Mouse (Mus musculus) kidney, adult 2 months (tissue): ENCODE data around the gene Dnah6. TPM values are rescaled to one million over a fixed set of nuclear protein-coding genes. Genes with fewer than 3 reads are reported as not detected.

Experiments
- DNase-seq: peaks from one replicate; pipeline ENCODE4 v3.0.0; 2021
- H3K27ac ChIP-seq: fragments of 200-500 bp; 2 replicates; pipeline ENCODE4 v1.5.1; 2012; ENCODE audit warnings: low read depth, low read length, control low read depth, inconsistent platforms; ENCODE audit not compliant: insufficient read depth
- H3K27me3 ChIP-seq: fragments of 200-500 bp; replicated peaks from 2 replicates; pipeline ENCODE4 v1.6.1; 2012; ENCODE audit warnings: mild to moderate bottlenecking, moderate library complexity, low read length, inconsistent platforms; ENCODE audit not compliant: control insufficient read depth, insufficient read depth
- H3K36me3 ChIP-seq: fragments of 200-500 bp; 2 replicates; pipeline ENCODE4 v1.6.1; 2012; ENCODE audit warnings: mild to moderate bottlenecking, moderate library complexity, low read length, inconsistent platforms; ENCODE audit not compliant: control insufficient read depth, insufficient read depth
- H3K4me1 ChIP-seq: fragments of 200-500 bp; 2 replicates; pipeline ENCODE4 v1.6.1; 2011; ENCODE audit warnings: low read length; ENCODE audit not compliant: control insufficient read depth, insufficient read depth
- H3K4me3 ChIP-seq: fragments of 200-500 bp; 2 replicates; pipeline ENCODE4 v1.5.1; 2011; ENCODE audit warnings: mild to moderate bottlenecking, low read depth, low read length, control low read depth; ENCODE audit not compliant: insufficient read depth
- CTCF ChIP-seq: fragments of 200-500 bp; conservative IDR thresholded peaks from 2 replicates; pipeline ENCODE4 v1.5.1; 2011; ENCODE audit warnings: low read depth, mild to moderate bottlenecking, control low read depth, low read length, moderate library complexity, mixed read lengths; ENCODE audit not compliant: insufficient read depth, insufficient read length
- POLR2A ChIP-seq: fragments of 200-500 bp; IDR thresholded peaks from one replicate; pipeline ENCODE4 v1.6.1; 2011; ENCODE audit warnings: low read depth, low read length, control low read depth
- WGBS: fragments of 180-500 bp; shearing (Covaris S2); methylation state at CpG from one replicate; pipeline ENCODE4 v1.1.7; 2018; 5-methylcytosine and 5-hydroxymethylcytosine counted together
- polyA plus RNA-seq: library from polyadenylated mRNA; depleted of rRNA; stranded (reverse); fragments of >200 nt; gene quantifications from 2 replicates; pipeline ENCODE4 v1.2.3, GENCODE M21; 2012

The Dnah6 gene
- polyA plus RNA-seq, 1 experiment: 0.03 TPM

DNA sequence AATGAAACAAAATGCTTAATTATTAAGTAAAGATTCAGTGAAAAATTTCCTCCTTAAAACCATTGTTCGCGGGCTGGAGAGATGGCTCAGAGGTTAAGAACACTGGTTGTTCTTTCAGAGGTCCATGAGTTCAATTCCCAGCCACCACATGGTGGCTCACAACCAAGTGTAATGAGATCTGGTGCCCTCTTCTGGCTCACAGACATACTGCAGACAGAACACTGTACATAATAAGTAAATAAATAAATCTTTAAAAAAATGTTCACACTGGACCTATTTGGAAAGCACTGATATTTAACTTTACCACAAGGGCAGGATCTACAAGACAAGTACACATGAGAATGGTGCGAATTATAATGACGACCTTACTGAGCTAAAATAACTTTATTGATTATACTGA is 26.0 kb upstream of the Dnah6 start:
- 46% methylated on average over 4 of the region's 4 CpGs for WGBS
- H3K27ac ChIP-seq: no peak overlapping the region
- H3K27me3 ChIP-seq: no peaks in the 10 kb centered on the region
- peaks cover 16% of the 10 kb centered on the region for H3K4me1 ChIP-seq
- H3K4me3 ChIP-seq: no peak overlapping the region
- TF ChIP-seq CTCF (peak; percentile 37; the same call in 1 of the 2 replicates), POLR2A (no peak)
- peak; percentile 43 for DNase-seq
- H3K36me3 ChIP-seq: no peaks in the 10 kb centered on the region

DNA sequence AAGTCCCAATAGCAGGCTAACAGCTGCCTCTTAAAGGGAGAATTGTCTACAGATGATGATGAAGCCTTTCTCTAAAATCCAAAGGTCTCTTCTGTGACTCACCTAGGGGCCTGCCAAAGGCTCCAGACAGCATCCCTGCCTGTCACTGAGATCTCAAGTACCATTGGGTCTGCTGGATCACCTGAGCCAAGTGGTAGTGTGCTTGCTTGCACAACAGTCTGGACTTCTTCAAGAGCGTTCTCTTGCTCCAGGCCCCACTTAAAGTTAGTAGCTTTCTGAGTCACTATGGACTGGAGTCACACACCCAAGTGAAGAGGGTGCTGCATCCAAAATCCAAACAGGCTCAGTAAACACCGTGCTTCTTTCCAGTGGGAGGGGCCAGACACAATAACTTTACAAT is 25.4 kb upstream of the Dnah6 start:
- 70% methylated on average over 2 of the region's 2 CpGs for WGBS
- Histone ChIP-seq H3K27me3 (no peaks in the 10 kb centered on the region), H3K4me1 (peaks cover 16% of the 10 kb centered on the region), H3K4me3 (no peak overlapping the region), H3K27ac (no peak overlapping the region), H3K36me3 (no peaks in the 10 kb centered on the region)
- TF ChIP-seq CTCF (no peak), POLR2A (no peak)
- DNase-seq: no peak

DNA sequence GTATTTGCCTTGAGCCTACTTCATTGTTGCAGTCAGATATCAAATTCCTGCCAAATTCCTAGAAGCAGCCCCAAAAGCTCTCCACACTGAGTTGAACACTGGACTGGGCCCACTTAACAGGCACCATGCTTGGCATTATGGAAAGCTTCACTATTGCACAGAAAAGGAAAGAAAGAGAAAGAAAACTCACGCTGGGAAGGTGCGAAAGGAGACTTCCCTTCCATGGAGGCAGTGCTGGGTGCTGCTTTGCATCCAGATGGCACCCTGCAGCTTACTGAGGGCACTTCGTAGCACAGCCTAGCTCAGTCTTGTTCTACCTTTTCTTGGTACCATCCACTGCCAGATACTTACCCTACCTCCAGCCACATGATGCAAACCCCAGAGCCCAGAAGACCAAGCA is 14.2 kb upstream of the Dnah6 start:
- Histone ChIP-seq H3K27ac (no peak overlapping the region), H3K4me3 (no peak overlapping the region), H3K27me3 (no peaks in the 10 kb centered on the region), H3K4me1 (peaks cover 3% of the 10 kb centered on the region; the same call in 1 of the 2 replicates), H3K36me3 (no peaks in the 10 kb centered on the region)
- TF ChIP-seq CTCF: no peak
- TF ChIP-seq POLR2A: no peak
- 93% methylated on average over 3 of the region's 3 CpGs for WGBS
- DNase-seq: no peak

DNA sequence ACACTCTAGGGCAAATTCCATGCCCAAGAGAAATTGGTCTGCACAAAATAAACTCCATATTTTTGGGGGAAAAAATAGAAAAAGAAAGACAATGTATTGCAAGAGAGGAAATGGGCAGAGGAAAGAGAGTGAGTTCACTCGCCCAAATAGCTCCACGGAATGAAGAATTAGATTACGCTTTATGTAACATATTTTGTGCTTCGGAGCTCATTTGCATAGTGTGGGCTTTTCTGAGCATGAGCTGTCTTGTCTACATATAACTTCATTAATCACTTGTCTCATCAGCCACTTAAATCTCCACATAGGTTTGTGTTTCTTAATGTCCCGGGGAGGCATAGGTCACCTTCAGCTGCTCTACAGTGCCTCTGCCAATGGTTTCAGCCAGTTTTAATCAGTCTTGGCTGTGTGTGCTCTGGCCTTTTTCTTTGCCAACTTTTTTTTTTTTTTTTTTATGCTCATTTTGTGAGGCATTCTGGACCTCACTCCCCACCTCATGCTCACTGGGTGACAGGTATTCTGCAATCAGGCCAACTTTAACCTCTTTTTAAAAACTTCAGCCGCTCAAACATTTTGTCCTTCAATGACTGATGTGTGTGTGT is 12.9 kb upstream of the Dnah6 start:
- no peak overlapping the region for H3K4me3 ChIP-seq
- 48% methylated on average over 6 of the region's 6 CpGs for WGBS

DNA sequence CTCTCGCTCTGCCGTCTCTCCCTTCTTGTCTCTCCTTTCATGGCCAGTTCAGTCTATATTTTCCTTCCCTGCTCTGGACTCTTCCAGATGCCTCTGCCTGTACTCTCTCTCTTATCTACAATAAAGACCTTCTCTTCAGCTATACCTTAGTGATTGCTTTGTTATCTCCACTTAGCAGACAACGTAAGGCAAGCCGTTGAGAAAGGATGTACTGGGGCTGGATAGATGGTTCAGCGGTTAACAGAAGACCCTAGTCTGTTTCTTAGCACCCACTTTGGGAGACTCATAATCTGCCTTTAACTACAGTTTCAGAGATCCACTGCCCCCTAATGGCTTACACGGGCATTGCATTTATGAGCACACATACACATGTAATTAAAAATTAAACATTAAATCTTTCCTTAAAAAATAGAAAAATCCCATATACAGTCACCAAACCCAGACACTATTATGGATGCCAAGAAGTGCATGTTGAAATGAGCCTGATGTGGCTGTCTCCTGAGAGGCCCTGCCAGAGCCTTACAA is 11.8 kb upstream of the Dnah6 start:
- TF ChIP-seq POLR2A (no peak), CTCF (no peak)
- 94% methylated on average over 6 of the region's 6 CpGs for WGBS

More for the DNA sequence above, 12.9 kb upstream of the Dnah6 start:
- H3K27me3 ChIP-seq: no peaks in the 10 kb centered on the region
- H3K27ac ChIP-seq: peak overlapping the region; percentile 68
- H3K36me3 ChIP-seq: no peaks in the 10 kb centered on the region
- peaks cover 3% of the 10 kb centered on the region; the same call in 1 of the 2 replicates for H3K4me1 ChIP-seq
- DNase-seq: peak; percentile 69
- TF ChIP-seq POLR2A (no peak), CTCF (no peak)

DNA sequence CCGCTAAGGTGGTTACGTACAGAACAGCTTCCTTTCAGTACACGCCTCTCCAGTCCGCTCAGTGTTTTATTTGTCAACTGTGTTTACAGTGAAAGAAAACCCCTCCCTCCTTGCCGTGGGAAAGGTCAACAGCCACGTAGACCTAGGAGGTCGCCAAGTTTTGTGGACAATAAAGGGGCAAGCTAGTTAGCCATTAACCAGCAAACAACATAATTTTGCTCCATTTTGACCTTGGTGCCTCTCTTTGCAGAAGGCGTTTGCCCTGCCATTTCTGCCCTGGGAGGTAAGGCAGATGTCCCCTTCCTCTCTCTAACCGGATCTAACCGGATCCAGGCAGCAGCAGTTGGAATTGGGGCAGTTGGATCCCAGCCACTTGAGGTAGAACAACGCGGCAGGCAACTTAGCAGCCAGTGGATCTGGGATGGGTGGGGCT is 10.7 kb upstream of the Dnah6 start:
- peak; percentile 94 for DNase-seq
- Histone ChIP-seq H3K27me3 (no peaks in the 10 kb centered on the region), H3K27ac (peak overlapping the region; percentile 45), H3K4me1 (peaks cover 3% of the 10 kb centered on the region; the same call in 1 of the 2 replicates), H3K4me3 (no peak overlapping the region), H3K36me3 (no peaks in the 10 kb centered on the region)
- no peak for TF ChIP-seq CTCF
- TF ChIP-seq POLR2A: no peak
- WGBS: 31% methylated on average over 12 of the region's 12 CpGs

More for the DNA sequence above, 11.8 kb upstream of the Dnah6 start:
- Histone ChIP-seq H3K36me3 (no peaks in the 10 kb centered on the region), H3K27me3 (no peaks in the 10 kb centered on the region), H3K4me1 (peaks cover 3% of the 10 kb centered on the region; the same call in 1 of the 2 replicates), H3K4me3 (no peak overlapping the region), H3K27ac (peak overlapping the region; percentile 35; the same call in 1 of the 2 replicates)
- DNase-seq: no peak

DNA sequence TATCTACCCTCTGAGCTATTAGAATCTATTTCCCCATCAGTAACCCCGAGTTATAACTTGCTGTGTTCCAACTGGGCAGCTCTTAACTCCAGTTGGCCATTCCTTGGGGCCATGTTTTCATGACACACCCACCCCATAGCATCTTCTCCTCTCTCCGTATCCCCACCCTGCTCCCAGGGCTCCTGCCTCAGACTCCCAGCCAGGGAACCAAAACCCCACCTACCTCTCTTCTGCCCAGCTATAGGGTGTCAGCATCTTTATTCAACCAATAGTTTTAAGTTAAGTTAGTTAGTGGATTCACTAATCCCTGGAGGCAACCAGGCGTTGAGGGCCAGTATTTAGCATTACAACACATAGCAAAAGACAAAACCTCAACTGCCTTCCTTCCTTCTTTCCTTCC is 7.4 kb upstream of the Dnah6 start:
- DNase-seq: no peak
- TF ChIP-seq POLR2A (no peak), CTCF (no peak)
- Histone ChIP-seq H3K27ac (no peak overlapping the region), H3K27me3 (no peaks in the 10 kb centered on the region), H3K4me1 (peaks cover 3% of the 10 kb centered on the region; the same call in 1 of the 2 replicates), H3K4me3 (no peak overlapping the region), H3K36me3 (no peaks in the 10 kb centered on the region)
- 72% methylated on average over 3 of the region's 3 CpGs for WGBS
